In genomic region chr7:144427460-144427859, GRCm38 (mm10) we compare ENCODE assay signal across 14 mouse cellular contexts. TPM values are rescaled to one million over a fixed set of nuclear protein-coding genes. Genes with fewer than 3 reads are reported as not detected.
A peak's percentile ranks its signal among the peaks of the same experiment; 100 is the strongest.
DNase-seq lines count a peak whose midpoint lies in the region; TF ChIP-seq lines count a peak whose summit lies in the region.
"Had no signal": no experiment of that assay in that cellular context is flagged by ENCODE, and none has a peak within 500 bp of the region (broad histone marks: within the 10 kb centered on the region; RNA-seq: fewer than 3 reads in every experiment).

No protein-coding gene starts in this region.

- no peaks in the 10 kb centered on the region for H3K4me1 ChIP-seq in thymus, adult 2 months (replicated peaks; ENCODE audit: control insufficient read depth, insufficient read depth, low read length)
- H3K4me1 ChIP-seq: embryonic facial prominence, embryonic 13.5 days; heart, embryonic 12.5 days had no signal

- H3K27me3 ChIP-seq in thymus, adult 2 months (ENCODE audit: control insufficient read depth, insufficient read depth, low read length), result no peaks in the 10 kb centered on the region
- H3K27me3 ChIP-seq: embryonic facial prominence, embryonic 13.5 days had no signal

- H3K4me3 ChIP-seq in layer of hippocampus, adult 2 months, result no peak overlapping the region
- no peak overlapping the region for H3K4me3 ChIP-seq in thymus, adult 2 months (ENCODE audit: control insufficient read depth, insufficient read depth, low read length)
- H3K4me3 ChIP-seq: embryonic facial prominence, embryonic 13.5 days; heart, embryonic 12.5 days had no signal

- no peak overlapping the region for H3K27ac ChIP-seq in layer of hippocampus, adult 2 months
- no peak overlapping the region for H3K27ac ChIP-seq in thymus, adult 2 months (ENCODE audit: control insufficient read depth, insufficient read depth, low read length)
- H3K27ac ChIP-seq: embryonic facial prominence, embryonic 13.5 days had no signal

- TF ChIP-seq POLR2A in thymus, adult 2 months (IDR thresholded peaks at IDR 0.05; ENCODE audit: control insufficient read depth, extremely low read depth, insufficient read depth, low read length, poor library complexity), result no peak

- DNase-seq in layer of hippocampus, adult 2 months (ENCODE audit: low spot score in 2 of 2), result no peak
- DNase-seq in layer of hippocampus, adult 18-20 months (ENCODE audit: low spot score in 2 of 2), result no peak
- DNase-seq in thymus, postnatal 4 days, result peak; percentile 21
- DNase-seq in thymus, adult 2 months, result no peak
- peak; percentile 11 for DNase-seq in c-Kit-negative CD71-positive TER-119-positive erythroid progenitor cells, embryonic 14.5 days (ENCODE audit: low read depth, low spot score)
- no peak for DNase-seq in cerebellum, adult 11-12 months
- no peak for DNase-seq in spleen, postnatal 10 days (ENCODE audit: low spot score in 2 of 2)
- no peak for DNase-seq in heart, postnatal 4 days
- DNase-seq: adrenal gland, postnatal 14 days; cerebellum, adult 9-10 months; lung, postnatal 10 days; spleen, adult 18-20 months had no signal

- H3K36me3 ChIP-seq in thymus, adult 2 months (ENCODE audit: control insufficient read depth, insufficient read depth, low read length), result no peaks in the 10 kb centered on the region
- H3K36me3 ChIP-seq: embryonic facial prominence, embryonic 13.5 days; heart, embryonic 12.5 days had no signal

- 87% methylated on average over 3 of the region's 3 CpGs for WGBS in thymus, adult 2 months

- TF ChIP-seq CTCF in layer of hippocampus, adult 2 months (conservative IDR thresholded peaks at IDR 0.05), result peak; percentile 74
- TF ChIP-seq CTCF in thymus, adult 2 months (IDR thresholded peaks at IDR 0.05; ENCODE audit: borderline replicate concordance, control insufficient read depth, extremely low read depth, insufficient read depth, low read length, poor library complexity), result no peak

RNA-seq across cellular contexts. Expression of gene Cttn, which starts 43.3 kb away (rescaled TPM):
- total RNA-seq in layer of hippocampus, adult 2 months (2021), result 100 to 1,000 TPM; 179 to 181 TPM
- 100 to 1,000 TPM; 179 to 196 TPM for total RNA-seq in layer of hippocampus, adult 18-20 months (2021)
- polyA plus RNA-seq in thymus, adult 2 months (2012; rRNA removed), result 17.6 and 22.0 TPM in 2 replicates
- 10 to 100 TPM; 88.0 to 93.4 TPM for total RNA-seq in heart, postnatal 4 days (2021)

Comparison
In these comparisons a context has a peak if more than half of its experiments do, and no peak if none do; other contexts are left out.
1. DNase-seq: peak in thymus, postnatal 4 days (single experiment) and c-Kit-negative CD71-positive TER-119-positive erythroid progenitor cells, embryonic 14.5 days (single experiment); none in layer of hippocampus, adult 2 months (0 of 2), layer of hippocampus, adult 18-20 months (0 of 2), thymus, adult 2 months (single experiment), cerebellum, adult 11-12 months (single experiment), spleen, postnatal 10 days (0 of 2) and heart, postnatal 4 days (single experiment).